Comparison of ENCODE assay signal across 19 mouse cellular contexts in genomic region chr4:137001825-137002224, GRCm38 (mm10). TPM values are rescaled to one million over a fixed set of nuclear protein-coding genes. Genes with fewer than 3 reads are reported as not detected.
A peak's percentile ranks its signal among the peaks of the same experiment; 100 is the strongest.
DNase-seq lines count a peak whose midpoint lies in the region; ATAC-seq lines count a peak whose summit lies in the region.
"Had no signal": no experiment of that assay in that cellular context is flagged by ENCODE, and none has a peak within 500 bp of the region (broad histone marks: within the 10 kb centered on the region; RNA-seq: fewer than 3 reads in every experiment).

No protein-coding gene starts in this region.

- ATAC-seq in heart, embryonic 12.5 days (ENCODE audit: insufficient number of reproducible peaks, low FRiP score), result no peak
- ATAC-seq: intestine, postnatal 0 days; lung, postnatal 0 days had no signal

- no peak overlapping the region for H3K4me3 ChIP-seq in heart, embryonic 12.5 days
- H3K4me3 ChIP-seq: limb, embryonic 12.5 days; liver, embryonic 13.5 days; megakaryocyte, embryonic 14.5 days had no signal

- peak; percentile 17 for DNase-seq in adrenal gland, adult 2 months
- DNase-seq in adrenal gland, adult 8-10 months, result no peak
- peak; percentile 16 for DNase-seq in heart, postnatal 4 days
- peak; percentile 82 for DNase-seq in left cerebral cortex, postnatal 4 days
- no peak for DNase-seq in left cerebral cortex, adult 11 months (ENCODE audit: low spot score)
- DNase-seq in adipocyte (ENCODE audit: low spot score), result peak; percentile 81
- no peak for DNase-seq in embryo, embryonic 11 days
- DNase-seq: cerebellum, adult 18-20 months; gastrocnemius, postnatal 14 days; liver, embryonic 13.5 days; thymus, postnatal 4 days had no signal

- no peak overlapping the region for H3K9ac ChIP-seq in heart, embryonic 12.5 days
- H3K9ac ChIP-seq: hindbrain, embryonic 14.5 days; limb, embryonic 12.5 days; liver, embryonic 13.5 days had no signal

- no peak overlapping the region for H3K27ac ChIP-seq in heart, embryonic 12.5 days (ENCODE audit: poor library complexity, severe bottlenecking)
- H3K27ac ChIP-seq: hindbrain, embryonic 14.5 days; limb, embryonic 12.5 days; liver, embryonic 13.5 days had no signal

- intact Hi-C loops in left cerebral cortex, postnatal 4 days (cut with DNase I), result no loop called here

- peaks cover 50% of the 10 kb centered on the region for H3K36me3 ChIP-seq in heart, embryonic 12.5 days

- no peaks in the 10 kb centered on the region for H3K27me3 ChIP-seq in heart, embryonic 12.5 days (replicated peaks)
- H3K27me3 ChIP-seq: limb, embryonic 12.5 days; liver, embryonic 13.5 days; megakaryocyte, embryonic 14.5 days had no signal

- no peaks in the 10 kb centered on the region for H3K9me3 ChIP-seq in heart, embryonic 12.5 days (replicated peaks)
- H3K9me3 ChIP-seq: limb, embryonic 12.5 days; liver, embryonic 13.5 days; megakaryocyte, embryonic 14.5 days had no signal

- no peaks in the 10 kb centered on the region for H3K4me1 ChIP-seq in heart, embryonic 12.5 days (replicated peaks)
- H3K4me1 ChIP-seq: limb, embryonic 12.5 days had no signal

- WGBS in heart, embryonic 12.5 days, result 86% methylated on average over 3 of the region's 3 CpGs

- H3K4me2 ChIP-seq in heart, embryonic 12.5 days, result no peak overlapping the region
- H3K4me2 ChIP-seq: hindbrain, embryonic 14.5 days; limb, embryonic 12.5 days; liver, embryonic 13.5 days had no signal

RNA-seq across cellular contexts. Expression of gene Epha8, which starts 45.2 kb away (rescaled TPM):
- under 1 TPM; 0.12 to 0.55 TPM for total RNA-seq in adrenal gland, adult 2 months (2021)
- polyA plus RNA-seq in adrenal gland, adult 2 months (2012; rRNA removed), result 0.48 and 0.49 TPM in 2 replicates
- under 1 TPM; 0.23 to 0.86 (median 0.59) TPM for total RNA-seq in adrenal gland, adult 8-10 months (2022)
- total RNA-seq in heart, postnatal 4 days (2021), result not detected
- polyA plus RNA-seq in heart, embryonic 12.5 days (2016; fragmentation: Nextera tagmentation; extraction: Ambion mirVana), result 0.10 and 0.14 TPM in 2 replicates
- total RNA-seq in left cerebral cortex, postnatal 4 days (2021), result 10 to 100 TPM; 21.6 to 23.0 TPM
- total RNA-seq: gastrocnemius, postnatal 14 days; MEL had no signal
- polyA plus RNA-seq: heart, postnatal 0 days had no signal

RNA-seq across cellular contexts. Expression of gene Zbtb40, which starts 46.8 kb away (rescaled TPM):
- total RNA-seq in adrenal gland, adult 2 months (2021), result 10 to 100 TPM; 10.3 to 12.2 TPM
- polyA plus RNA-seq in adrenal gland, adult 2 months (2012; rRNA removed), result 9.7 and 10.8 TPM in 2 replicates
- 10 to 100 TPM in 3 of 4 experiments, 1 to 10 TPM in 1; 8.0 to 16.0 (median 15.5) TPM for total RNA-seq in adrenal gland, adult 8-10 months (2022)
- 1 to 10 TPM; 4.3 to 6.6 TPM for total RNA-seq in heart, postnatal 4 days (2021)
- 4.1 and 4.3 TPM in 2 replicates for polyA plus RNA-seq in heart, embryonic 12.5 days (2016; fragmentation: Nextera tagmentation; extraction: Ambion mirVana)
- 10 to 100 TPM in 1 of 2 experiments, 1 to 10 TPM in 1; 8.8 to 12.7 TPM for total RNA-seq in left cerebral cortex, postnatal 4 days (2021)

Comparison
In these comparisons a context has a peak if more than half of its experiments do, and no peak if none do; other contexts are left out.
1. DNase-seq: peak in adrenal gland, adult 2 months (single experiment), heart, postnatal 4 days (single experiment), left cerebral cortex, postnatal 4 days (single experiment) and adipocyte (single experiment); none in adrenal gland, adult 8-10 months (single experiment), left cerebral cortex, adult 11 months (single experiment) and embryo, embryonic 11 days (single experiment).
2. RNA of gene Epha8, which starts 45.2 kb away (total RNA-seq): 21.6 to 23.0 TPM in left cerebral cortex, postnatal 4 days; 0.23 to 0.86 TPM in adrenal gland, adult 8-10 months, 0.12 to 0.55 TPM in adrenal gland, adult 2 months and not detected in heart, postnatal 4 days; every median in the first group is over 10 times any median in the second.